Mouse (Mus musculus) lung, adult 10 weeks (tissue): Measurements from ENCODE around the gene Btk. TPM values are rescaled to one million over a fixed set of nuclear protein-coding genes. Genes with fewer than 3 reads are reported as not detected.

Source experiments
- polyA plus RNA-seq: library from polyadenylated mRNA; stranded (reverse); fragments of 350-450 nt; fragmentation: Illumina TruSeq; extraction: RNeasy Lipid Tissue Mini Kit (QIAGEN cat#74804); gene quantifications from one replicate; pipeline ENCODE4 v1.2.3, GENCODE M21; 2014; ENCODE audit warnings: low read depth, low replicate concordance; ENCODE audit not compliant: insufficient read depth

Btk gene
- 9.2 TPM for polyA plus RNA-seq

DNA sequence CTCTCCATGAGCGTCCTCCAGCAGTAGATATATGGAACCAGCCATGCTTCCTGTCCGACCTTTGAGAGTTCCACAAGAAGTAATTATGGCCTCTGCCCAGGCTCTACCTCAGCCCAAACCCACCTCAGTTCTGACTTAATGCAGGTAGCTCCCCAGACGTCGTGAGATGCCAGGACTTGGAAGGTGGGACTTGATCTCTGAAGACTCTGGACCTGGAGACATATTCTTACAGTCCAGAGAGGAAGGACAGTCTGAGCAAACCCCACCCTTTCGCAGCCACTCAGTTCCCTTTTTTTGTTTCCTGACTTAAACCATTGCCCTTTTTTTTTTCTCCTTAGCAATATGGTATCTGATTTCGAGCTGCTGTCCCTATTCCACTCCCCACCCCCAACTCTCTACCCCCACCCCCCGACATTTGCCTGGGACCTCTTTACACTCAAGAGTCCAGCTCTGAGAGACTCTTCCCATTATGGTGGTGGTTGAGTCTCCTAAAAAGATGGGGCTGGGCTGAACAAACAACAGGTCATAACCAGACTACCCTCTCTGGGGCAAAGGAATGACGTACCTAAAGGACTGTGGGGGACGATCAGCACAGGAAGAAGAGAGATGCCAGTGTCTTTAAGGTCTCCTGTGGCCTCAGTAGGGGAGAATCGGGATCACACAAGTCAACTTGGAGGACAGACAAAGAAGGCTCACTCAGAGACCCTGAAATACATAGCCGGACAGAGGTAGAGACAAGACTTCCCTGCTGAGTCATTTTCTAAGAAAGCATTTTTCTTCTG lies at the start of gene Btk:
Gene Btk (minus strand): TSS at position 683 of the 782 bp plus-strand sequence.

DNA sequence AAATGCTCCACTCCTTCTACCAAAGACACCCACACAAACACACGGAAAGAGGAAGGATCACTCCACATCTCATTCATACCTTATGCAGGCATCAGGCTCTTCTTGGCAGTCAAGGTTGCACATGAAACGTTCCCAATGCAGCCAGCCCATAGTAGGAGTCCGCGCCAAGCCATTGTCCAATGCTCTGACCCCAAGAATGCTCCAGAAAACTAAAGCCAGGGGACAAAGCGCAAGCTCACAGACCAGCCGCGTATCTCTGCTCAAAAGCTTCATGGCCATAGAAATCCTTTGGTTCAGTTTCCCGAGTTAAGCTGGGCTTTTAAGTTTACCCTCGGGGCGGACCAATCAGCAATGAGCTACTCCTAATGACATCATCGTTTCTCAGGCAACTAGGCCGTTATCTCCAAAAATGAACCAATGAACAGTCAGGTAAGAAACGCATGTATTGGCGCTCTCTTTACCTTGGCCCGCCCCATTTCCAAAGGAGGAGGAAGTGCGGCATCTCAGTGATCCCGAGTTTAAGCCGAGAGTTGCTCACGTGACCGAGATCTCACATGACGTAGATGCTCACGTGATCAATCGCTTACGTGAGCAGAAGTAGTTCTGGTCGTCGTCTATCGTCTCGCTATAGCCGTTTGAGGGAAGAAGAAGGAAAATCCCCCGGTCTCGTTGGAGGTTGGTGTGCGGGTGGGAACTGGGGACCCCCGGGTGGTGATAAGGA lies 17.4 kb upstream of the Btk start, which contains the start of the genes Gla and Hnrnph2:
Gene Gla (minus strand): TSS at position 467 of the 721 bp plus-strand sequence.
Gene Hnrnph2 (plus strand): TSS at position 521 of the 721 bp plus-strand sequence.

DNA sequence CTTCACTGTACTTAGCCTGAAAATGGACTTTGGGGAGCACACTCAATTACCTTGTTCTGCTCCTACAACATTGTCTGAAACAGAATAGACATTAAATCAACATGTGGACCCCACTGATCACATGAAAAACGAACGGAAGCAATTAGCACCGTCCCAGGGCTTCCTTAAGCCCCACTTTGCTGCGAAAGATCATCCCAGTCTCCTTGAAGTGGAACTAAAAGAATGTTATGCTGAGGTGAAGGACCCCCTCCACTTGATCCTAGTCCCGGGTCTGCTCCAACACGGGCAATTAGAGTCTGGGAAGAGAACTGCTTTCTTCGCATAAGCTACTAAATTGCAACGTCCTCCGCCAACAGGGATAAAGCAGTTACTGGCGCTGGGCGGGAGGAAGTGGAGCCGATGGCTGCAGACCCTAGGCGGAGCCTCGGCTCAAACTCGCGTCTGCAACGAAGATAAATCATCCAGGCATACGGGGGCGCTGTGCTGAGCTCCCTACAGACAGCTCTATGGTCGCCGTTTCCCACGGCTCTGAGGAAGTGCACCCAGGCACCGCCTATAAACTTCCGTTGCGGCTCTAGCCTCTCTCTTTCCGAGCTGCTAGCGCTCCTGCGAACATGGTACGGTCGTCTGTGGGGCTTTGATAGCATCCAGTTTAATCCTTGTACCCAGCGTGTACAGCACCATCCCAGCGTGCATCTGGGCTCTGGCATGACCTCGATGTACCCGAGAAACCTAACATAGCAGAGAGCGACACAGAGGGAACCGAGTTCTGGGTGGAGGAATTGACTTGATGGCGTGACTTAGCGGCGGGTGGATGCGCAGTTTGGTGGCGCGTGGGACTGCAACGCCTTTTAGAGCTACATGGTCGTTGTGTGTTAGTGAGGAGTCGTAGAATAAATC lies 2.0 kb upstream of the Btk start, which contains the start of gene Rpl36a:
Gene Rpl36a (plus strand): TSS at position 552 of the 900 bp plus-strand sequence.

DNA sequence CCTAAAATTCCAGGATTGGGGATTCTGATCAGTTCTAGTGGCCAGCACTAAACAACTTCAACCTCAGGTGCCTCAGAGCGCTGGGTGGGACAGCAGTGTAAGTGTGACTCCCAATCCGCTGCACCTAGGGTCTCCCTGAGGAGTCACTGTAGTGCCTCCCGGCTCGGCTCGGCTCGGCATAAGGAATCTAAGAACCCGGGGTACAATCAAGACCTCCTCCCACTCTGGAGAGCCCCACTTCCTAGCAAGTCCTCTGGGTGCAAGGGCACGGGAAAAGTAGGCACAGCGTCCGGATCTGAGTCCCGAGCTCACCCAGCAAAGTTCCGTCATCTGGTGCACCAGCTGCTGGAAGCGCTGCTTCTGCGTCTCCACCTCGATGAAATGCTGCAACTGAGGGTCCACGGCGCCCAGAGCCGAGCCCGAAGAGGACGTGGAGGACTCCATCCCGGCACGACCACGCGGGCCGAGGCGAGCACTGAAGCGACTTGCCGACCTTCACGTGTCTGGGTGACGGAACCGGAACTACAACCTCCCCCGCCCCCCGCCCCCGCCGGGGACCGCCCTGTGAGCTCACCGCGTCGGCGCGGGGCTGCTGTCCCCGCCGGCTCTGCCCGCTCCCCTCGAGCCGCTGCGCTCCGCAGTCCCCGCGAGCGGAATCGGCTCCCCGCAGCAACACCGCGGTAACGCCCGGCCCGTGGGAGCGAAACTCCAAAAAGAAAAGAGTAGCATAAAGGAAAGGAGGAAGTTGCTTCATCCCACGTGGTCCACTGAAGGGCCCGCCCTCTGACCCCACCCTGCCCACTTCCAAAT lies 42.0 kb downstream of the Btk start, which contains the start of gene Timm8a1:
Gene Timm8a1 (minus strand): TSS at position 721 of the 810 bp plus-strand sequence.

Other genes starting within 250 kb of the Btk start
- gene Drp2, start 179.0 kb downstream of the Btk start, polyA plus RNA-seq, result 0.13 TPM
- not detected for gene Taf7l, start 107.1 kb downstream of the Btk start, polyA plus RNA-seq
- 11.1 TPM for gene Timm8a1, start 41.7 kb downstream of the Btk start, polyA plus RNA-seq
- gene Rpl36a, start 2.1 kb upstream of the Btk start, polyA plus RNA-seq, result 1,091 TPM
- gene Gla, start 17.6 kb upstream of the Btk start, polyA plus RNA-seq, result 5.5 TPM
- gene Hnrnph2, start 17.6 kb upstream of the Btk start, polyA plus RNA-seq, result 56.6 TPM
- 2.6 TPM for gene Armcx4, start 102.9 kb upstream of the Btk start, polyA plus RNA-seq
- gene Armcx1, start 134.4 kb upstream of the Btk start, polyA plus RNA-seq, result 13.4 TPM
- gene Armcx6, start 167.8 kb upstream of the Btk start, polyA plus RNA-seq, result 4.5 TPM
- 21.1 TPM for gene Armcx3, start 173.0 kb upstream of the Btk start, polyA plus RNA-seq
- 13.4 TPM for gene Armcx2, start 225.7 kb upstream of the Btk start, polyA plus RNA-seq